Mouse (Mus musculus): ENCODE measurements around the gene Plekha4. TPM values are rescaled to one million over a fixed set of nuclear protein-coding genes. Genes with fewer than 3 reads are reported as not detected.
"Not testable (repeated sequence)": the region's sequence is repeated elsewhere in the genome, so short reads cannot be mapped to it uniquely, and the experiment has no call there.

Plekha4 gene
- total RNA-seq, 2 experiments from 2014 or later: 6.1 to 8.2 TPM

GRCm38 (mm10) chr7:45508561-45508960 is 17.6 kb upstream of the Plekha4 start:
- DNase-seq (ENCODE audit: low spot score in 2 of 2): no peak

GRCm38 (mm10) chr7:45509181-45509882 is 16.8 kb upstream of the Plekha4 start:
- DNase-seq (ENCODE audit: low spot score in 2 of 2): no peak

- peak; percentile 88 to 91 for DNase-seq (ENCODE audit: low spot score in 2 of 2)
Observed at GRCm38 (mm10) chr7:45509912-45510787, 16.0 kb upstream of the Plekha4 start, which contains the start of gene Nucb1. Gene Nucb1 (minus strand): TSS chr7:45510406.

- DNase-seq (ENCODE audit: low spot score in 2 of 2): no peak
Observed at GRCm38 (mm10) chr7:45514411-45514810, 11.7 kb upstream of the Plekha4 start.

- no peak for DNase-seq (ENCODE audit: low spot score in 2 of 2)
Observed at GRCm38 (mm10) chr7:45515436-45515835, 10.7 kb upstream of the Plekha4 start.

GRCm38 (mm10) chr7:45516846-45517245 is 9.3 kb upstream of the Plekha4 start:
- not testable (repeated sequence) for DNase-seq (ENCODE audit: low spot score in 2 of 2)

- DNase-seq (ENCODE audit: low spot score in 2 of 2): no peak
Observed at GRCm38 (mm10) chr7:45518618-45519017, 7.5 kb upstream of the Plekha4 start.

GRCm38 (mm10) chr7:45519345-45520120 is 6.6 kb upstream of the Plekha4 start:
- DNase-seq (ENCODE audit: low spot score in 2 of 2): no peak

- DNase-seq (ENCODE audit: low spot score in 2 of 2): no peak
Observed at GRCm38 (mm10) chr7:45520605-45521004, 5.5 kb upstream of the Plekha4 start.

- peak; percentile 87 to 91 for DNase-seq (ENCODE audit: low spot score in 2 of 2)
Observed at GRCm38 (mm10) chr7:45521728-45522184, 4.4 kb upstream of the Plekha4 start.

- DNase-seq (ENCODE audit: low spot score in 2 of 2): no peak
Observed at GRCm38 (mm10) chr7:45522194-45522752, 3.9 kb upstream of the Plekha4 start.

- DNase-seq (ENCODE audit: low spot score in 2 of 2): no peak
Observed at GRCm38 (mm10) chr7:45522957-45523676, 3.0 kb upstream of the Plekha4 start.

- DNase-seq (ENCODE audit: low spot score in 2 of 2): no peak
Observed at GRCm38 (mm10) chr7:45523678-45524170, 2.4 kb upstream of the Plekha4 start.

GRCm38 (mm10) chr7:45524841-45525621 is 1.1 kb upstream of the Plekha4 start:
- DNase-seq (ENCODE audit: low spot score in 2 of 2): no peak

- DNase-seq (ENCODE audit: low spot score in 2 of 2): no peak
Observed at GRCm38 (mm10) chr7:45526474-45527120, 467 bp downstream of the Plekha4 start.

GRCm38 (mm10) chr7:45527169-45527568 is 1.0 kb downstream of the Plekha4 start:
- not testable (repeated sequence) for DNase-seq (ENCODE audit: low spot score in 2 of 2)

GRCm38 (mm10) chr7:45529461-45529860 is 3.3 kb downstream of the Plekha4 start:
- no peak for DNase-seq (ENCODE audit: low spot score in 2 of 2)

GRCm38 (mm10) chr7:45530643-45531042 is 4.5 kb downstream of the Plekha4 start:
- no peak for DNase-seq (ENCODE audit: low spot score in 2 of 2)

GRCm38 (mm10) chr7:45535676-45536075 is 9.5 kb downstream of the Plekha4 start:
- DNase-seq (ENCODE audit: low spot score in 2 of 2): no peak
